Mouse (Mus musculus) neural tube, embryonic 13.5 days (tissue): ENCODE measurements around the gene Olfr598. TPM values are rescaled to one million over a fixed set of nuclear protein-coding genes. Genes with fewer than 3 reads are reported as not detected.
"Not testable (repeated sequence)": the region's sequence is repeated elsewhere in the genome, so short reads cannot be mapped to it uniquely, and the experiment has no call there.

Experiments used
- ATAC-seq: fragments of 200-750 bp; cut with Nextera tagmentation; 2 replicates; pipeline ENCODE4 v1.8.0; 2017; ENCODE audit warnings: low read depth, mild to moderate bottlenecking, moderate TSS enrichment, moderate library complexity
- H3K27ac ChIP-seq: fragments of 300-500 bp; sonication (generic); replicated peaks from 2 replicates; pipeline ENCODE4 v1.5.1; 2015; ENCODE audit warnings: moderate library complexity, mild to moderate bottlenecking, inconsistent platforms
- H3K27me3 ChIP-seq: fragments of 300-500 bp; sonication (generic); 2 replicates; pipeline ENCODE4 v1.6.1; 2015; ENCODE audit warnings: mild to moderate bottlenecking, inconsistent platforms
- H3K36me3 ChIP-seq: fragments of 300-500 bp; sonication (generic); 2 replicates; pipeline ENCODE4 v1.6.1; 2015; ENCODE audit warnings: mild to moderate bottlenecking, inconsistent platforms
- H3K4me1 ChIP-seq: fragments of 300-500 bp; sonication (generic); replicated peaks from 2 replicates; pipeline ENCODE4 v1.6.1; 2015; ENCODE audit warnings: inconsistent platforms
- H3K4me2 ChIP-seq: fragments of 300-500 bp; sonication (generic); 2 replicates; pipeline ENCODE4 v1.6.1; 2015; ENCODE audit warnings: inconsistent platforms, mild to moderate bottlenecking, moderate library complexity
- H3K4me3 ChIP-seq: fragments of 300-500 bp; sonication (generic); 2 replicates; pipeline ENCODE4 v1.5.1; 2015; ENCODE audit warnings: mild to moderate bottlenecking, inconsistent platforms
- H3K9ac ChIP-seq: fragments of 300-500 bp; sonication (generic); 2 replicates; pipeline ENCODE4 v1.6.1; 2015; ENCODE audit warnings: moderate library complexity, mild to moderate bottlenecking, inconsistent platforms
- H3K9me3 ChIP-seq: fragments of 300-500 bp; sonication (generic); 2 replicates; pipeline ENCODE4 v1.6.1; 2016; ENCODE audit warnings: inconsistent platforms
- WGBS: fragments of 180-500 bp; shearing (Covaris S2); methylation state at CpG from one replicate; pipeline ENCODE4 v1.1.7; 2015; 5-methylcytosine and 5-hydroxymethylcytosine counted together
- polyA plus RNA-seq: library from polyadenylated mRNA; unstranded; fragments of >200 nt; fragmentation: Nextera tagmentation; extraction: Ambion mirVana; gene quantifications from 2 replicates; pipeline ENCODE4 v1.2.1, GENCODE M21; 2015

The Olfr598 gene
- not detected in 2 replicates for polyA plus RNA-seq

DNA sequence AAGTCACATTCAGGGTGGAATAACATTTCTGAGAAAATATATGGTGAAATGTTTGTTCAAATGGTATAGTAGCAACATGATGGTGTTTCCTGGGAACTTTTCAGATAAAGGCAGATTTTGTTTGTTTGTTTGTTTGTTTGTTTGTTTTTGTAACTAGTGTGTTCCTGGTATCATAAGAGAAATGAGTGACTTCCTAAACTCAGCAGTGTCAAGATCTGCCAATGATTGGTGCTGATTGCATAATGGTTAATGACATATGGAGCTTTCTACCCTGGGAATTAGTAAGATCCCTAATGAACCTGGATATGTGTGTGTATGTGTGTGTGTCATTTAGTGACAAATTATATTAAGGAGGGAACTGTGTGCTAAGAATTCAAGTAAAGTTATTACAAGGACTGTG, at the start of gene Olfr598:
Gene Olfr598 (plus strand): TSS at position 301 of the 400 bp plus-strand sequence.
- no peak within 1 kb of the TSS for H3K27ac ChIP-seq
- no peak for ATAC-seq
- H3K4me1 ChIP-seq, result no peaks in the 10 kb centered on the region
- H3K9me3 ChIP-seq, result no peaks in the 10 kb centered on the region
- no peak within 1 kb of the TSS for H3K4me2 ChIP-seq
- no peaks in the 10 kb centered on the region for H3K27me3 ChIP-seq
- no peaks in the 10 kb centered on the region for H3K36me3 ChIP-seq
- H3K4me3 ChIP-seq, result no peak within 1 kb of the TSS
- no peak within 1 kb of the TSS for H3K9ac ChIP-seq

DNA sequence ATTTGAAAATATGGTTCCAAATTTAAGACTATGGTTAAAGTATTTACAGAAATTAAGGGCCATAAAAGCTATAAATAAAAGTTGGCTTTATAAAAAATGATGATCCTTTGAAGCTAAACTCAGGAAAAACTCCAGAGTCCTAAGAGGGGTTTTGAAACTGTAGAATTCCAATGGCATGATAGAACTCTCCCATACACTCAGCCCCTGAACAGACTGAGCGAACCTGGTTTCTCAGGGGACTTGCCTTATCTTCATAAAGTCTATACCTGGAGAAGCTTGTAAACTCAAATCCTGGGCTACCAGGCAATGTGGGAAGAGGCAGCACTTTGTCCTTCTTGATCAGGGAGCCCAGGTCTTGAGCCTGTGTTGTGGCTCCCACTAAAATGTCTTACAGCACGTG, 18.0 kb upstream of the Olfr598 start, which contains the start of gene Olfr596:
Gene Olfr596 (plus strand): TSS at position 301 of the 400 bp plus-strand sequence.
- 95% methylated on average over 2 of the region's 2 CpGs for WGBS
- not testable (repeated sequence) for H3K9ac ChIP-seq

DNA sequence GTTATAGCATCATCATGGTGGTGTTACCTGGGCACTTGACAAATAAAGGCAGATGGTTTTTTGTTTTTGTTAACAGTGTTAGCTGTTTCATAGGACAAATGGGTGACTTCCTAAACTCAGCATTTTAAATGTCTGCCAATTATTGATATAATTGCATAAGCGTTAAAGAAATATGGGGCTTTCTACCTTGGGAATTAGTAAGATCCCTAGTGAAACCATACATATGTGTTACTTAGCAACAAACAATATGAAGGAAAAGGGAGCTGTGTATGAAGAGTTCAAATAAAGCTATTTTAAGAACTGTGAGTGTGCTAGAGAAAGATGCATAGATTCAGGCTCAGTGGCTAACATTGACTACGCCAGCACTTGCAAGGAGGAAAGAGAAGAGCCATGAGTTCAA, 7.4 kb upstream of the Olfr598 start, which contains the start of gene Olfr597:
Gene Olfr597 (plus strand): TSS at position 301 of the 400 bp plus-strand sequence.
- not testable (repeated sequence) for H3K4me3 ChIP-seq, H3K9ac ChIP-seq, H3K4me1 ChIP-seq, ATAC-seq, H3K27me3 ChIP-seq, H3K36me3 ChIP-seq, H3K9me3 ChIP-seq, H3K27ac ChIP-seq, H3K4me2 ChIP-seq
- WGBS, result 94% methylated on average over 2 of the region's 2 CpGs

More for the DNA sequence above, 18.0 kb upstream of the Olfr598 start, which contains the start of gene Olfr596:
- not testable (repeated sequence) for H3K27ac ChIP-seq, H3K4me2 ChIP-seq, ATAC-seq, H3K36me3 ChIP-seq, H3K4me3 ChIP-seq, H3K27me3 ChIP-seq, H3K4me1 ChIP-seq, H3K9me3 ChIP-seq

DNA sequence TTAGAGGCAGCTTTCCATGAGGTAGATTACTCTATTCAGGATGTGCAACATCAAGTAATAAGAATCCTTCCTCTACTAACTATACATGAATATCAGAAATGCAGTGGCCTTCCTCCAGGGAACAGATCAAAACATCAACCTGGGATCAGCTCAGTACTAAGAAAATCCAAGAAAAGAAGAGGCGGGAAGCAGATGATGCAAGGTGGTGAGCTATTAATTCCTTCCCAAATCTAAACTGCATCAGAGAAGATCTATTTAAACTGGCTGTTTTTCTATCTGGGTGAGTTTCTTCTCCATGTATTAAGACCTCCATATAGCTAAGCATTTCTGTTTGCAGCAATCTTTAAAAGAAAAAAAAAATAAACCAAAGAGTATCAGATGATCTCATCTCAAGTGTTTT, 12.2 kb downstream of the Olfr598 start, which contains the start of gene Olfr599:
Gene Olfr599 (plus strand): TSS at position 301 of the 400 bp plus-strand sequence.
- H3K9ac ChIP-seq, result no peak within 1 kb of the TSS
- WGBS, result 88% methylated on average over 1 of the region's 1 CpGs

DNA sequence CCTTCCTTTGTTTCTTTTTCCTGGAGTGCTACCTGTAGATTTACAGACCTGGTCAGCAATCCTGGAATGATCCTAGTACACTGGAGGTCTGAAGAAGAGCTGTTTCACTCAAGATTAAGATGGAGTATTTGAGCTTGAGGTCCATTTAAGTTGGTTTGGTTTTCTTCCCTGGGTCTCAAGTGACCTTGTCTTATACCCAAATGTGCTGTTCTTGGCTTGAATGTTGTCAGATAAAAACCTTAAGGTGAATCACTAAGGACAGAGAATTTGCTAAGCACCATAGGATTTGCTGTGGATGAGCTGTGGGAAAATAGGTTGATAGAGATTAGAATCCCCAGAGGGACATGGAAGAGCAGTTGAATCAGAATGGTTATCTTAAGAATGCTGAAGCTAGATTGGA, 26.2 kb downstream of the Olfr598 start, which contains the start of gene Olfr600:
Gene Olfr600 (minus strand): TSS at position 101 of the 400 bp plus-strand sequence.
- Histone ChIP-seq H3K4me3 (no peak within 1 kb of the TSS), H3K9ac (no peak within 1 kb of the TSS), H3K4me1 (no peaks in the 10 kb centered on the region), H3K9me3 (no peaks in the 10 kb centered on the region), H3K36me3 (no peaks in the 10 kb centered on the region), H3K27ac (no peak within 1 kb of the TSS), H3K27me3 (no peaks in the 10 kb centered on the region), H3K4me2 (no peak within 1 kb of the TSS)
- no peak for ATAC-seq

More for the DNA sequence above, 12.2 kb downstream of the Olfr598 start, which contains the start of gene Olfr599:
- Histone ChIP-seq H3K9me3 (no peaks in the 10 kb centered on the region), H3K4me1 (no peaks in the 10 kb centered on the region), H3K4me2 (no peak within 1 kb of the TSS), H3K4me3 (no peak within 1 kb of the TSS), H3K27me3 (no peaks in the 10 kb centered on the region), H3K27ac (no peak within 1 kb of the TSS), H3K36me3 (no peaks in the 10 kb centered on the region)
- no peak for ATAC-seq

- WGBS, result 88% methylated on average over 1 of the region's 1 CpGs
- Histone ChIP-seq H3K27ac (no peak within 1 kb of the TSS), H3K27me3 (no peaks in the 10 kb centered on the region), H3K9me3 (no peaks in the 10 kb centered on the region), H3K4me1 (no peaks in the 10 kb centered on the region), H3K4me3 (no peak within 1 kb of the TSS), H3K9ac (no peak within 1 kb of the TSS), H3K36me3 (no peaks in the 10 kb centered on the region), H3K4me2 (no peak within 1 kb of the TSS)
- no peak for ATAC-seq
Measured at GRCm38 (mm10) chr7:103362555-103362954, 39.2 kb downstream of the Olfr598 start, which contains the start of gene Olfr601. Gene Olfr601 (minus strand): TSS chr7:103362655.

Other genes with a start within 250 kb of the Olfr598 start
- gene Olfr584, start 241.7 kb upstream of the Olfr598 start, polyA plus RNA-seq, result not detected in 2 replicates
- not detected in 2 replicates for gene Olfr585, start 225.8 kb upstream of the Olfr598 start, polyA plus RNA-seq
- not detected in 2 replicates for gene Olfr586, start 197.9 kb upstream of the Olfr598 start, polyA plus RNA-seq
- not detected in 2 replicates for gene Olfr588-ps1, start 182.7 kb upstream of the Olfr598 start, polyA plus RNA-seq
- gene Olfr589, start 167.2 kb upstream of the Olfr598 start, polyA plus RNA-seq, result not detected in 2 replicates
- gene Olfr591, start 145.2 kb upstream of the Olfr598 start, polyA plus RNA-seq, result not detected in 2 replicates
- not detected in 2 replicates for gene Olfr592, start 138.8 kb upstream of the Olfr598 start, polyA plus RNA-seq
- not detected in 2 replicates for gene Olfr593, start 111.7 kb upstream of the Olfr598 start, polyA plus RNA-seq
- not detected in 2 replicates for gene Olfr594, start 106.6 kb upstream of the Olfr598 start, polyA plus RNA-seq
- gene Usp17ld, start 71.1 kb upstream of the Olfr598 start, polyA plus RNA-seq, result not detected in 2 replicates
- gene Olfr596, start 17.9 kb upstream of the Olfr598 start, polyA plus RNA-seq, result not detected in 2 replicates
- gene Olfr597, start 7.3 kb upstream of the Olfr598 start, polyA plus RNA-seq, result not detected in 2 replicates
- not detected in 2 replicates for gene Olfr599, start 12.3 kb downstream of the Olfr598 start, polyA plus RNA-seq
- not detected in 2 replicates for gene Olfr600, start 26.1 kb downstream of the Olfr598 start, polyA plus RNA-seq
- not detected in 2 replicates for gene Olfr601, start 39.1 kb downstream of the Olfr598 start, polyA plus RNA-seq
- gene Olfr603, start 62.6 kb downstream of the Olfr598 start, polyA plus RNA-seq, result not detected in 2 replicates
- not detected in 2 replicates for gene Usp17lc, start 91.5 kb downstream of the Olfr598 start, polyA plus RNA-seq
- not detected in 2 replicates for gene Olfr605, start 121.9 kb downstream of the Olfr598 start, polyA plus RNA-seq
- not detected in 2 replicates for gene Olfr606, start 125.5 kb downstream of the Olfr598 start, polyA plus RNA-seq
- not detected in 2 replicates for gene Olfr607, start 140.6 kb downstream of the Olfr598 start, polyA plus RNA-seq
- gene Olfr608, start 146.3 kb downstream of the Olfr598 start, polyA plus RNA-seq, result not detected in 2 replicates
- not detected in 2 replicates for gene Olfr609, start 174.5 kb downstream of the Olfr598 start, polyA plus RNA-seq
- gene Olfr610, start 188.6 kb downstream of the Olfr598 start, polyA plus RNA-seq, result not detected in 2 replicates
- gene Olfr611, start 197.3 kb downstream of the Olfr598 start, polyA plus RNA-seq, result not detected in 2 replicates
- not detected in 2 replicates for gene Olfr612, start 219.1 kb downstream of the Olfr598 start, polyA plus RNA-seq
- not detected in 2 replicates for gene Olfr613, start 224.5 kb downstream of the Olfr598 start, polyA plus RNA-seq
- not detected in 2 replicates for gene Olfr615, start 232.5 kb downstream of the Olfr598 start, polyA plus RNA-seq
- gene Olfr616, start 245.6 kb downstream of the Olfr598 start, polyA plus RNA-seq, result not detected in 2 replicates
- not detected in 2 replicates for gene Olfr617, start 249.5 kb downstream of the Olfr598 start, polyA plus RNA-seq